Mouse (Mus musculus): ENCODE data around the gene Hacd4.

DNA sequence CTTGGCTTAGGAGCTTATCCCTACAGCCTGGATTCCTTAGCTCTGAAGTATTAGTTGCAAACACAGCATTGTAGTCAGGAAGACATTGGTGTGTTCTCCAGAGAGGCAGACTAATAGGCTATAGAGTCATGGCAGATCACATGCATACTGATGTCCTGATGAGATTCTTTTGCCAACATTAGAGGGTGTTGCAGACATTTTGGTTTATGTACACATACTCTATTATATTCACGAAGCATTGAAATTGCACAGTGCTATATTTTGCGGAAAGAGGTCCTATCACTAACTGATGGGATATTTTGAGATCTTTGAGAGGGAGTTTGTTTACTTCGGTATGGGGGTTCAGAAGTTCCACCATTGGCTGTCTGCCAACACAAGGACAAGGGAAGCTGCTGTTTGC is 49.4 kb upstream of the Hacd4 start:
- TF ChIP-seq CTCF (IDR thresholded peaks at IDR 0.05; ENCODE audit: borderline replicate concordance, insufficient read depth, low read length): no peak
- TF ChIP-seq POLR2A (IDR thresholded peaks at IDR 0.05; ENCODE audit: low read depth, low read length): no peak

All from embryonic fibroblast, embryonic 13.5 days (primary cell).